Mouse (Mus musculus) layer of hippocampus, adult 2 months (tissue): Measurements from ENCODE around the gene Gm49369. TPM values are rescaled to one million over a fixed set of nuclear protein-coding genes. Genes with fewer than 3 reads are reported as not detected.
"Not testable (repeated sequence)": the region's sequence is repeated elsewhere in the genome, so short reads cannot be mapped to it uniquely, and the experiment has no call there.

Experiments used
- DNase-seq, 2 experiments: peaks; one replicate each; pipeline ENCODE4 v3.0.0; 2022; ENCODE audit warnings: low spot score in 2 of 2
- H3K27ac ChIP-seq: fragments of 200-600 bp; 2 replicates; pipeline ENCODE4 v1.8.1; 2022
- H3K4me3 ChIP-seq: fragments of 200-600 bp; 2 replicates; pipeline ENCODE4 v1.8.1; 2022; ENCODE audit warnings: mild to moderate bottlenecking
- CTCF ChIP-seq: fragments of 200-600 bp; conservative IDR thresholded peaks from 2 replicates; pipeline ENCODE4 v1.8.1; 2022; ENCODE audit warnings: antibody characterized with exemption, mild to moderate bottlenecking, moderate library complexity
- total RNA-seq, 2 experiments: library from RNA; stranded (reverse); gene quantifications; 2 replicates each; pipeline ENCODE4 v1.2.3; 2021

Gm49369 gene
- total RNA-seq, 2 experiments from 2014 or later = 4.4 TPM; not detected in 1

DNA sequence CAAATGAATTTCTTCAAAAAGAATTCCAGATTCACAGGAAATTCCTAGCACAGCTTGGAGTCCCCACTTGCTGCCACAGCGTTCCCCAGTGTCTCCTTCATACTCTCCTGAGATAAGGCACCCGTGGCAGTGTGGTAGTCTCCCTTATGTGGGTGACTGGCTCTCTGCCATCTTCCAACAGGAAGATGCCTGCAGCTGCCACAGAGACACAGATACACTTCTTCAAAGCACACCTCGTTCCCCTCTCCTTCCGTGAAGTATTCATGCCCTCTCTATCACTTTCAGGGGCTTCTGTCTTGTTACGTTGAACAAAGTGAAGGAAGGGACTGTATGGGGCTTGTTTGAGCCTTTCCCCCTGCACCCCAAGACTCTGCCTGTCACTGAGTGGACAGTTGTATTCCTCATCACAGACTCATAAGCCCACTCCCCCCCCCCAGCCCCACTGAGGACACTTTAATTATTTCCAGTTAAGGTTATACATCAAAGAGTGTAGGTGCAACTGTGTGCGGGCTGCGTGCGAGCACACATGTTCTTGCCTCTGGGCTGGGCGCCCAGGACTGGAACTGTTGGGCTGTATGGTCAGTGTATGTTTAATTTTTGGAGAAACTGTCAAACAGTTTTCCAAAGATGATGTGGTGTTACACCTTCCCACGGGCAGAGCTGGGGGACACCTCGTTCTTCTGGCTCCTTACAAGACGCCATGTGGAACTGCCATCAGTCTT is 58.9 kb downstream of the Gm49369 start:
- H3K4me3 ChIP-seq = no peak overlapping the region
- no peak overlapping the region for H3K27ac ChIP-seq
- TF ChIP-seq CTCF = no peak
- DNase-seq = no peak

DNA sequence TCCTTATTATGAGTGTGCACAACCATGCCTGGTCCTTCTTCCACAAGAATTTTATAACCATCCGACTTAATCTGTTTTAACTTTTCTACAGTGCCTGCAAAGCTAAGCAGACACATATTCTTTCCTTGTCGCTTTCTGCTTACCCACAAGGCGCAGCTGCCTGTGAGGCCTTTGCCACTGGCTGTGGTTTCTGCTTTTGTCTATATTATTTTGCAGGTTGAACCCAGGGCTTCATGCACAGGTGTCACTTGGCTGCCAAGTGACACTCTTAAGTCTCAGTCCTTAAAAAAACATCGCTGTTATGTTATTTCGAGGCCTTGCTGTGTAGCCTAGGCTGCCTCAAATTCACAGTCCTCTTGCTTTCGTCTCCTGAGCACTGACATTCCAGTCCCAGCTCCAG is 59.8 kb downstream of the Gm49369 start:
- Histone ChIP-seq H3K27ac (no peak overlapping the region), H3K4me3 (no peak overlapping the region)
- TF ChIP-seq CTCF = no peak
- DNase-seq = no peak

GRCm38 (mm10) chr7:142321637-142322306 is 60.7 kb downstream of the Gm49369 start:
- not testable (repeated sequence) for DNase-seq, H3K4me3 ChIP-seq, H3K27ac ChIP-seq

Other genes with a start within 250 kb of the Gm49369 start
- not detected for gene Gm39115, start 246.6 kb downstream of the Gm49369 start, total RNA-seq
- not detected for gene Gm45337, start 238.1 kb downstream of the Gm49369 start, total RNA-seq
- gene Gm29735, start 225.6 kb downstream of the Gm49369 start, total RNA-seq = not detected
- not detected for gene Gm4553, start 216.9 kb downstream of the Gm49369 start, total RNA-seq
- gene Krtap5-2, start 206.7 kb downstream of the Gm49369 start, total RNA-seq = not detected
- not detected for gene Gm10153, start 192.3 kb downstream of the Gm49369 start, total RNA-seq
- gene Krtap5-3, start 181.3 kb downstream of the Gm49369 start, total RNA-seq = not detected
- gene Gm7579, start 170.8 kb downstream of the Gm49369 start, total RNA-seq = not detected
- gene Krtap5-5, start 152.7 kb downstream of the Gm49369 start, total RNA-seq = not detected
- not detected for gene Gm40460, start 141.6 kb downstream of the Gm49369 start, total RNA-seq
- gene Gm2431, start 124.3 kb downstream of the Gm49369 start, total RNA-seq = not detected
- gene Gm4559, start 108.3 kb downstream of the Gm49369 start, total RNA-seq = not detected
- not detected for gene Krtap5-1, start 85.5 kb downstream of the Gm49369 start, total RNA-seq
- not detected for gene Krtap5-4, start 79.1 kb downstream of the Gm49369 start, total RNA-seq
- 10 to 100 TPM; 35.3 to 38.6 TPM for gene Ifitm10, start 8.9 kb downstream of the Gm49369 start, total RNA-seq
- 100 to 1,000 TPM; 291 to 297 TPM for gene Ctsd, start 5.4 kb upstream of the Gm49369 start, total RNA-seq
- not detected for gene Syt8, start 52.2 kb upstream of the Gm49369 start, total RNA-seq
- not detected for gene Tnni2, start 59.1 kb upstream of the Gm49369 start, total RNA-seq
- gene Lsp1, start 78.1 kb upstream of the Gm49369 start, total RNA-seq = 1 to 10 TPM; 1.4 to 1.7 TPM
- not detected for gene Tnnt3, start 116.2 kb upstream of the Gm49369 start, total RNA-seq
- 1 to 10 TPM; 7.9 to 8.8 TPM for gene Mrpl23, start 150.0 kb upstream of the Gm49369 start, total RNA-seq